Mouse (Mus musculus): ENCODE measurements around the gene Denr.

DNA sequence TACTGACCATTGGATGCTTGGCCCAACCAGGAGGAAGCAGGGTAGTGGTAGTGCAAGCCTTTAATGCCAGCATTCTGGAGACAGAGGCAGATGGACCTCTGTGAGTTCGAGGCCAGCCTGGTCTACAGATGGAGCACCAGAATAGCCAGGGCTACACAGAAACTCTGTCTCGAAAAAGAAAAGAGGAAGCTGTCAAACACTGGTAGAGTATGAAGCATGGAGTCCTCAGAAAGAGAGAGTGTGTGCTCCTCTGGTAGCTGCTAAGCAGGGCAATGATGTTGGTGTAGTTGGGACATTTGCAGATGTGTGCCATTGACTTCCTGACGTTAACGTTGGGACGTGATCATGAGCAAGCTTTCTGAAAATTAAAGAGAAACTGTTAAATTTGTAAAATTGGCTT is 31.5 kb downstream of the Denr start:
- TF ChIP-seq CTCF (IDR thresholded peaks at IDR 0.05; ENCODE audit: low read depth) (no peak), EP300 (IDR thresholded peaks at IDR 0.05; ENCODE audit: low read depth) (no peak)
